Mouse (Mus musculus) limb, embryonic 14.5 days (tissue): Measurements from ENCODE around the gene Ano6. TPM values are rescaled to one million over a fixed set of nuclear protein-coding genes. Genes with fewer than 3 reads are reported as not detected.
A peak's percentile ranks its signal among the peaks of the same experiment; 100 is the strongest.

Source experiments
- ATAC-seq: fragments of 200-750 bp; cut with Nextera tagmentation; 2 replicates; pipeline ENCODE4 v1.8.0; 2017; ENCODE audit warnings: low read depth, moderate number of reproducible peaks, moderate TSS enrichment; ENCODE audit not compliant: low FRiP score
- DNase-seq: peaks from one replicate; pipeline ENCODE4 v3.0.0-alpha.2; 2015; ENCODE audit warnings: low spot score
- H3K27ac ChIP-seq: fragments of 300-500 bp; sonication (generic); replicated peaks from 2 replicates; pipeline ENCODE4 v1.5.1; 2014; ENCODE audit warnings: low read depth, mild to moderate bottlenecking, low read length, moderate library complexity, mixed read lengths
- H3K27me3 ChIP-seq: fragments of 300-500 bp; sonication (generic); 2 replicates; pipeline ENCODE4 v1.6.1; 2014; ENCODE audit warnings: low read length, mixed read lengths; ENCODE audit not compliant: control insufficient read depth, insufficient read depth
- H3K36me3 ChIP-seq: fragments of 300-500 bp; sonication (generic); 2 replicates; pipeline ENCODE4 v1.6.1; 2014; ENCODE audit warnings: mild to moderate bottlenecking, low read length, moderate library complexity, mixed read lengths; ENCODE audit not compliant: control insufficient read depth, insufficient read depth
- H3K4me1 ChIP-seq: fragments of 300-500 bp; sonication (generic); 2 replicates; pipeline ENCODE4 v1.6.1; 2014; ENCODE audit warnings: antibody characterized with exemption, low read length, mixed read lengths; ENCODE audit not compliant: control insufficient read depth, insufficient read depth
- H3K4me2 ChIP-seq: fragments of 300-500 bp; sonication (generic); replicated peaks from 2 replicates; pipeline ENCODE4 v1.6.1; 2014; ENCODE audit warnings: low read depth, mild to moderate bottlenecking, low read length, moderate library complexity; ENCODE audit not compliant: severe bottlenecking
- H3K4me3 ChIP-seq: fragments of 300-500 bp; sonication (generic); replicated peaks from 2 replicates; pipeline ENCODE4 v1.5.1; 2014; ENCODE audit warnings: low read length
- H3K9ac ChIP-seq: fragments of 300-500 bp; sonication (generic); 2 replicates; pipeline ENCODE4 v1.6.1; 2014; ENCODE audit warnings: mild to moderate bottlenecking, low read depth, low read length, moderate library complexity; ENCODE audit not compliant: severe bottlenecking
- H3K9me3 ChIP-seq: fragments of 300-500 bp; sonication (generic); 2 replicates; pipeline ENCODE4 v1.6.1; 2016; ENCODE audit warnings: low read length; ENCODE audit not compliant: control insufficient read depth
- POLR2A ChIP-seq: fragments of 200-500 bp; IDR thresholded peaks from 2 replicates; pipeline ENCODE4 v1.8.0; 2012; ENCODE audit warnings: inconsistent platforms, mild to moderate bottlenecking, moderate library complexity, borderline replicate concordance; ENCODE audit not compliant: insufficient read depth, insufficient read length; ENCODE audit errors: extremely low read depth
- WGBS: fragments of 180-500 bp; shearing (Covaris S2); extraction: QIAGEN DNeasy Blood & Tissue Kit; methylation state at CpG from one replicate; pipeline ENCODE4 v1.1.7; 2014; 5-methylcytosine and 5-hydroxymethylcytosine counted together
- polyA plus RNA-seq, 2 experiments: library from polyadenylated mRNA; depleted of rRNA in 1 of 2; stranded (reverse) in 1 of 2; unstranded in 1 of 2; fragments of >200 nt; fragmentation: Nextera tagmentation in 1 of 2; extraction: Ambion mirVana in 1 of 2; gene quantifications; 2 replicates each; pipeline versions ENCODE4 v1.2.1 to v1.2.3; 2012 to 2014

The Ano6 gene
- polyA plus RNA-seq, 2 experiments: 42.1 to 52.3 TPM

DNA sequence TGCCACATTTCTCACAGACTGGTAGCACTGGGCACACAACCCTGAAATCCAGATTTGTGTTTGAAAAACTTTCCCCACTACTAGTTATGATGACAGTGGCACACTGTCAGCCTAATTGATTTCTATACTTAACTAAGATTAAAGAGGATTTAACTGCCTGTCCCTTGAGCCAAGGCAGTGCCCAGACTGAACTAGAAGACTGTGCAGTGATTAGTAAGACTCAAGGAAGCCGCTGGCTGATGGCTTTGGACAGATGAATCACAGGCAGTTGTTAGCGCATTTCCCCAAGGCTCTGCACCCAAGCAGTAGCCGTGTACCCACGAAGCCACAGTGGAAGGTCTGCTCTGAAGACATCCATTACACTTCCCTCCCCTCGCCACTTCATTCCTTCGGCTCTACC is 138.4 kb downstream of the Ano6 start:
- H3K4me3 ChIP-seq: no peak overlapping the region
- no peak for TF ChIP-seq POLR2A
- H3K4me1 ChIP-seq: peaks cover 6% of the 10 kb centered on the region
- peaks cover 19% of the 10 kb centered on the region for H3K36me3 ChIP-seq
- ATAC-seq: no peak
- no peak overlapping the region for H3K9ac ChIP-seq
- no peak overlapping the region for H3K4me2 ChIP-seq
- WGBS: 89% methylated on average over 6 of the region's 6 CpGs
- no peak for DNase-seq
- no peaks in the 10 kb centered on the region for H3K27me3 ChIP-seq
- no peaks in the 10 kb centered on the region for H3K9me3 ChIP-seq
- no peak overlapping the region for H3K27ac ChIP-seq

DNA sequence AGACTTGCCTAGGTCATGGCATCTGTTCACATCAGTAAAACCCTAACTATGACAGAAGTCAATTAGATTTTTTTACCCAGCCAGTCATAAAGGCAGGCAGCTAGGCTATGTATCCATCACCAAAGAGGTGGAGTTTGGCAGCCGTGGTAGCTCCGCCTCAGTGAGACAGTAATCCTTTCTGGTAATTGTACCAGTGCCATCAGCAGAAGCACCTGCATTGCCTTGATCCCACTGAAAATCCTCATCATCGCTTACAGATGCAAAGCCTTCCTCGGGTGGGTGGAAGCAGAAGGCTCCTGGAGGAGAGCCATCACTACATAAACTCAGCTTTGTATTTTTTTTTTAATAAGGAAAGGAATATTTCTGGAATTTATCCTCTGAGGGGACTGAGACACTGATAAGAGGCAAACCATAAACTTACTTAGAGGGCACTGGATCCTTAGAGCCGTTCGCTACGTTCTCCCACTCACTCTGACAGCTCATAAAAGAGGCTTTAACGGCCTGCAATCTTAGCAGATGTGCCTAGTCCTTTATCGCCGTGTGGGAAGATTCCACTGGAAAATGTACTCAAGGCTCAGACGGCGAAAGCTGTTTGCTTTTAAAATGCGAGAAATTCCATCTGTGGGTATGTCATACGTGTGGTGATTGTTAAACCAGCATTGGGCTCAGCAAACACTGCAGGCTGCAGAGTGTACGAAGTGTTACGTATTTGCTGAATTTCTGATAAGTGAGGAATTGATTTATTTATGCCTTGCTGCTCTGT is 140.6 kb downstream of the Ano6 start:
- WGBS: 34% methylated on average over 16 of the region's 16 CpGs
- no peaks in the 10 kb centered on the region for H3K27me3 ChIP-seq
- peaks cover 19% of the 10 kb centered on the region for H3K36me3 ChIP-seq
- ATAC-seq (peak; percentile 89), DNase-seq (peak; percentile 87)
- H3K4me1 ChIP-seq: peaks cover 8% of the 10 kb centered on the region
- H3K4me3 ChIP-seq: no peak overlapping the region
- no peak overlapping the region for H3K9ac ChIP-seq
- H3K9me3 ChIP-seq: no peaks in the 10 kb centered on the region
- H3K27ac ChIP-seq: peak overlapping the region; percentile 34; the same call in 1 of the 2 replicates
- H3K4me2 ChIP-seq: no peak overlapping the region
- TF ChIP-seq POLR2A: no peak

DNA sequence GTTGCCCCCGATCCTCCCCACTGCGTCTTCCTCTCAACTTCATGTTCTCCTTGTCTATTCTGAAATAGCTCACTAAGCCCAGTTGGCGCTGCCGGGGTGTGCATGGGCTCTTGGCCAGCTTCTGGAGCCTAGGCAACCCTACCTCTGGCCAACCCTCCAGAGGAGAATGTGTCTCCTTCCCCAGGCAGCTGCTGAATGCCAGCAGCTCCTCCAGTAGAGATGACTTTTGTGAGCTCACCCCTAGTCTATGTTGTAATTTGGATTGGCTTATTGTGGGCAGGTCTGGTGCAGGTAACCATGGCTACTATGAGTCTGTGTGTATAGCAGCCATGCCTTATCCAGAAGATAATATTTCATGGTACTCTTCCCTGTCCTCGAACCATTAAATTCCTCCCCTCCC is 141.7 kb downstream of the Ano6 start:
- ATAC-seq (no peak), DNase-seq (peak; percentile 24)
- Histone ChIP-seq H3K9me3 (no peaks in the 10 kb centered on the region), H3K4me2 (no peak overlapping the region), H3K4me3 (no peak overlapping the region), H3K27ac (no peak overlapping the region), H3K36me3 (peaks cover 19% of the 10 kb centered on the region), H3K4me1 (peaks cover 8% of the 10 kb centered on the region), H3K27me3 (no peaks in the 10 kb centered on the region), H3K9ac (no peak overlapping the region)
- TF ChIP-seq POLR2A: no peak
- 89% methylated on average over 5 of the region's 5 CpGs for WGBS

GRCm38 (mm10) chr15:95935141-95935540 is 144.5 kb downstream of the Ano6 start:
- Histone ChIP-seq H3K36me3 (peaks cover 15% of the 10 kb centered on the region), H3K9me3 (no peaks in the 10 kb centered on the region), H3K27ac (no peak overlapping the region), H3K27me3 (no peaks in the 10 kb centered on the region), H3K4me3 (no peak overlapping the region), H3K9ac (no peak overlapping the region), H3K4me2 (no peak overlapping the region), H3K4me1 (peaks cover 8% of the 10 kb centered on the region)
- ATAC-seq (no peak), DNase-seq (peak; percentile 46)
- WGBS: 25% methylated on average over 11 of the region's 11 CpGs
- no peak for TF ChIP-seq POLR2A

DNA sequence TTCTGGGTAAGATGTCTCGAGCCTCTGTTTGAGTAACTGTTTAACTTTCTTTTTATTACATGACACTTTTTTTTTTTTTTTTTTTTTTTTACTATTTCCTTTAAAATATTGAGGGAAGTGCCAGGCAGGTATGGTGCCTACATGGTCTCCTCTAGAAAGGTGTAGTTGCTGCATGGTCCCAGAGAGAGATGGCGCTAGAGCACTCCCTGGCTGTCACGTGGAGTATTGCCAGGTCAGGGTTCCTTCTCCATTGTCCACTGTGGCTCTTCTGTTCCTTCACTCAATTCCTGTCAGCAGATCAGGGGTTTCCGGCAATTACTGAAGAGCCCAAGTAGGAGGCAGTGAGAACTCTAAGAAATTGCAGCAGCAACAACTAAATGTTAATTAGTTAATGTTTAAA is 152.8 kb downstream of the Ano6 start:
- Histone ChIP-seq H3K9ac (no peak overlapping the region), H3K9me3 (no peaks in the 10 kb centered on the region), H3K36me3 (peaks cover 45% of the 10 kb centered on the region), H3K27ac (no peak overlapping the region), H3K4me3 (no peak overlapping the region), H3K4me2 (no peak overlapping the region), H3K27me3 (no peaks in the 10 kb centered on the region), H3K4me1 (no peaks in the 10 kb centered on the region)
- ATAC-seq (no peak), DNase-seq (no peak)
- TF ChIP-seq POLR2A: no peak
- 65% methylated on average over 4 of the region's 4 CpGs for WGBS
